Mouse (Mus musculus): Measurements from ENCODE around the gene Cst3. TPM values are rescaled to one million over a fixed set of nuclear protein-coding genes. Genes with fewer than 3 reads are reported as not detected.

Cst3 gene
- polyA plus RNA-seq (2014; fragmentation: Nextera tagmentation; extraction: Ambion mirVana): 548 and 591 TPM in 2 replicates

DNA sequence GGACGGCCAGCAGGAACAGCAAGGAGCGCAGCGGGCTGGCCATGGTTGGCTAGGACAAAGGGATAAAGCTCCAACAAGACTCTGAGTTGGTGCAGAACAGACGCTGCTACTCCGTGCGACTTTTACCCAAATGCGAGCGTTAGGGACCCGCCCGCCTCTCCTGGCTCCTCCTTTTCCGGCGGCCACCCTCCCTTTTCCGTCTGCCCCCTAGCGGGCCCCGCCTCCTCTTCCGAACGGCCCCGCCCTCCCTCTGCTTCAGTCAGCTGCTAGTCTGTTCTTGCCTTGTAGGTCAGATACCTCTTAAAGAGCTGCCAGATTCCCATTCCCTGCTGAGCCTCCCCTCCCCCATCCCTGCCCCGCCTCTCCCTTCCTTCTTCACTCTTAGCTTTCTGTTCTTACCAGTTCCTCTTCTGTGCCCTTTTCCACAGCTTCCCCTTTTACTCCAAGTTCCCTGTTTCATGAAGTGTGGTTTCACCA, at the start of gene Cst3:
Gene Cst3, minus strand, starts transcription at position 358 of the 477 bp plus-strand sequence.
- H3K4me3 ChIP-seq (ENCODE audit: low read depth, low read length): peak within 1 kb of the TSS; percentile 87
- ATAC-seq (ENCODE audit: low read depth): peak; percentile 97
- WGBS: 0% methylated on average over 11 of the region's 19 CpGs

DNA sequence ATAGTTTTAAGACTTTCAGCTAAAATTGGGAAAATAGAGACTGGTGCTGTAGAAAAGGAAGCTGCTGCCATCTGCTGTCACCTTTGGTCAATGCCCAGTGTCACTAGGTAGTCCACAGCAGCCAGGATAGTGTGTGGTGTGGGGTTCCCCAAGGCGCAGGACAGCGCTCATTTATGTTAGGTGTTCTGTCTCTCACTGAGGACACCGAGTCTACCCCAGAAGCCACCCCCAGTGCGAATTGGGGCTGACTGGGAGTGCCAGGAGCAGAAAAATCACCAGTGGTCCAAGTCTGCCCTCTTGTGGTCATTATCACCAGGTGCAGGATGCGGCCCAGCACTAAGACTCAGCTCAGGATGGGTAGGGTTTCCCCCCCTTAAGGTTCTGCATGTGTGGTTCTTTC, 26.8 kb upstream of the Cst3 start:
- peak; percentile 7 for DNase-seq (ENCODE audit: low spot score)
- Histone ChIP-seq H3K27ac (replicated peaks; ENCODE audit: low read depth, low read length) (no peak overlapping the region), H3K27me3 (replicated peaks; ENCODE audit: control insufficient read depth, insufficient read depth, low read length) (no peaks in the 10 kb centered on the region), H3K4me3 (ENCODE audit: low read depth, low read length) (no peak overlapping the region), H3K36me3 (ENCODE audit: control insufficient read depth, insufficient read depth, low read length) (no peaks in the 10 kb centered on the region), H3K4me1 (ENCODE audit: control insufficient read depth, insufficient read depth, low read length) (no peaks in the 10 kb centered on the region), H3K9ac (ENCODE audit: low read depth, low read length) (no peak overlapping the region), H3K4me2 (ENCODE audit: low read depth, low read length) (no peak overlapping the region), H3K9me3 (ENCODE audit: control insufficient read depth, low read length) (no peaks in the 10 kb centered on the region)
- WGBS: 11% methylated on average over 5 of the region's 5 CpGs
- ATAC-seq (ENCODE audit: low read depth): peak; percentile 50; the same call in 1 of the 2 replicates

More for the DNA sequence above, at the start of gene Cst3:
- no peaks in the 10 kb centered on the region for H3K9me3 ChIP-seq (ENCODE audit: control insufficient read depth, low read length)
- H3K9ac ChIP-seq (ENCODE audit: low read depth, low read length): peak within 1 kb of the TSS; percentile 81
- H3K4me1 ChIP-seq (ENCODE audit: control insufficient read depth, insufficient read depth, low read length): peaks cover 24% of the 10 kb centered on the region
- H3K27me3 ChIP-seq (replicated peaks; ENCODE audit: control insufficient read depth, insufficient read depth, low read length): no peaks in the 10 kb centered on the region
- H3K27ac ChIP-seq (replicated peaks; ENCODE audit: low read depth, low read length): peak within 1 kb of the TSS; percentile 89
- peak; percentile 93 for DNase-seq (ENCODE audit: low spot score)
- H3K4me2 ChIP-seq (ENCODE audit: low read depth, low read length): peak within 1 kb of the TSS; percentile 84
- H3K36me3 ChIP-seq (ENCODE audit: control insufficient read depth, insufficient read depth, low read length): peaks cover 21% of the 10 kb centered on the region

DNA sequence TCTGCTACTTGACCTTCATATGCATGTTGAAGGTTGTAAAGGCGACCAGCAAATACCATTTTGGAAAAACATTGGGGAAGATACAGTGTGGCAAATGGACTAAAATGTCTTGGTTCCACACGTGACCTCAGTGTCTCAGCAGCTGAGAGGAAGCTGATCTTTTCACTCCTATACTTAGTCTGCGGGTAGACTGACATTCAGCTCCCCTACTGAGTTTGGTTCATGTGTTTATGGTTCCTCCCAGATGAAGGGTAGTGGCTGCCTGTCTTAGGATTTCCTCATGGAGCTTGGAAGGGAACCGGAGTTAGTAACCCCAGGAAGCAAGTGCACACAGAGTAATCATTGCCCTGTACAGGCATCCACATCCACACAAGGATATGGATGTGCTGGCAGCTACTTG, 24.8 kb upstream of the Cst3 start:
- DNase-seq (ENCODE audit: low spot score): no peak
- WGBS: 54% methylated on average over 4 of the region's 4 CpGs

DNA sequence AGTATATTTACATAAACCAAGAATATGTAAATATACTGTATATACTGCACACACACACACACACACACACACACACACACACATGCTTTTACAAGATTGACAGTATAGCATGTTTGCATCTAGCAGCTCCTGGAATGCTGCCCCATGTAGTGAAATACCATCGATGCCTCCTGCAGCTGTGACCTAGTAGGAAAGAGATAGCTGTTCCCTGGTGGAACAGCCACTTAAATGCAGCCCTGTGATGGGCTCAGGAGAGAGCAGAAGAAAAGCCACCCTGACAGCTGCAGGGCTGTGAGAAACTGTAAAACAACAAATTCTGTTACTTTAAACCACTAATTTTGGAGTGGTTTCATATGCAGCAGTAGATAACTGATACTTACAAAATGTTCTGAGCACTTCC, 20.7 kb upstream of the Cst3 start:
- no peaks in the 10 kb centered on the region for H3K9me3 ChIP-seq (ENCODE audit: control insufficient read depth, low read length)
- H3K4me1 ChIP-seq (ENCODE audit: control insufficient read depth, insufficient read depth, low read length): no peaks in the 10 kb centered on the region
- no peak overlapping the region for H3K4me2 ChIP-seq (ENCODE audit: low read depth, low read length)
- H3K9ac ChIP-seq (ENCODE audit: low read depth, low read length): no peak overlapping the region
- H3K4me3 ChIP-seq (ENCODE audit: low read depth, low read length): no peak overlapping the region
- 0 out of 2 replicates have a peak overlapping the region, but pooled peaks have one; percentile 6 for H3K27ac ChIP-seq (replicated peaks; ENCODE audit: low read depth, low read length)
- ATAC-seq (ENCODE audit: low read depth): peak; percentile 90
- DNase-seq (ENCODE audit: low spot score): peak; percentile 79
- no peaks in the 10 kb centered on the region for H3K27me3 ChIP-seq (replicated peaks; ENCODE audit: control insufficient read depth, insufficient read depth, low read length)
- no peaks in the 10 kb centered on the region for H3K36me3 ChIP-seq (ENCODE audit: control insufficient read depth, insufficient read depth, low read length)
- WGBS: 43% methylated on average over 1 of the region's 1 CpGs

More for the DNA sequence above, 24.8 kb upstream of the Cst3 start:
- Histone ChIP-seq H3K4me1 (ENCODE audit: control insufficient read depth, insufficient read depth, low read length) (no peaks in the 10 kb centered on the region), H3K27me3 (replicated peaks; ENCODE audit: control insufficient read depth, insufficient read depth, low read length) (no peaks in the 10 kb centered on the region), H3K36me3 (ENCODE audit: control insufficient read depth, insufficient read depth, low read length) (no peaks in the 10 kb centered on the region), H3K4me2 (ENCODE audit: low read depth, low read length) (no peak overlapping the region), H3K4me3 (ENCODE audit: low read depth, low read length) (no peak overlapping the region), H3K9ac (ENCODE audit: low read depth, low read length) (no peak overlapping the region), H3K9me3 (ENCODE audit: control insufficient read depth, low read length) (no peaks in the 10 kb centered on the region), H3K27ac (replicated peaks; ENCODE audit: low read depth, low read length) (no peak overlapping the region)
- no peak for ATAC-seq (ENCODE audit: low read depth)

DNA sequence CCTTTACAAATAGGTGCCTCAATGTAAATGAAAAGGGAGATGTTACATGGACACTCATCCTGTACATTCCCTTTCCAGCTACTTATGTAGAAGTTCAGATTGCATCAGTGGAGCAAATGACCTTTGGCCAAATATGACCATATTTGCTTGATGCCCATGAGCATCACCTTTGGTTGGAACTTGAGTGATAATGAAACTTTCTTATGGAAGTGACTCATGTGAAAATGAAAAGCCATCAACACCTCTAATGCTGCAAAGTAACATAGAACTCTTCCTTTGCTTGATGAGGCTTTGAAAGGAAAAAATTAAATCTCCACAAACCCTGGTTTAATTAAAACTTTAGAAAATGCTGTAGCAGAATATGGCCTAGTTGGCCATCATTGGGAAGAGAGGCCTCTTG, 17.6 kb upstream of the Cst3 start:
- no peaks in the 10 kb centered on the region for H3K27me3 ChIP-seq (replicated peaks; ENCODE audit: control insufficient read depth, insufficient read depth, low read length)
- no peak overlapping the region for H3K4me3 ChIP-seq (ENCODE audit: low read depth, low read length)

DNA sequence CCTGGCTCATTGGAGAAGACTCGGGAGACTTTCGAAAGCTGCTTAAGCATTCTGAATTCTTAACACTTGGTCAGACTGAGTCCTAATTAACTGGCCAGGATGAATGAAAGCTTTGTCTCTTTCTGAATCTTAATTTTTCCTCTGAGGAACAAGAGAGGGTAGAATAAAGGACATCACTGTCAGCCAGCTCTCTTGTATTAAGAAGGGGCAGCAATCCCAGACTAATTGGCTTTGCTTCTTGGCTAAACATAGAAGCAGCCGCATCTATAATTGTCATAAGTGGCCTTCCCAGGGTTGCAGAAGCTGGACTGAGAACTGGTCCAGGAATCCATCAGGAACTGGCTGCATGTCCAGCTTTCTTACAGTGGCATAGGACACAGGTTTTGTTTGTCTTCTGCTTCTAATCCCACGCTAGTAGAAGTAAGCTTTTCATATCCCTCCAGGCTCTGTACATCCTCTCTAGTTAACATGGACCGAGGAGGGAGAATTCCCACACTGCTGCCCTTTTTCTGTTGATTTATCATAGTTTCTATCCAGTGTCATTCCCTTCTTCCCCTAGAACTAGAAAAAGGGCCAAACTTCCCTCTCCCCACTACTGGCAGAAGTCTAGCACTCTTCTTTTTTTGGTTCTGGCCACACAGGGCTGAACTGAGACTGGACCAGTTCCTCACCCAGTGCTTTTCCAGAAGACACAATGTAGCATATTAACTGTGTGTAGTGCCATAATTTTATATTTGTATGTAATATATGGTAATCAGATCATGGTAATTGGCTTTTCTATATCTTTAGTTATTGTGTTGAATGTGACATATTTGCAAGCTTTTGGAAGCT, 14.7 kb upstream of the Cst3 start:
- no peak overlapping the region for H3K9ac ChIP-seq (ENCODE audit: low read depth, low read length)
- DNase-seq (ENCODE audit: low spot score): peak; percentile 80
- no peaks in the 10 kb centered on the region for H3K36me3 ChIP-seq (ENCODE audit: control insufficient read depth, insufficient read depth, low read length)
- H3K27ac ChIP-seq (replicated peaks; ENCODE audit: low read depth, low read length): 0 out of 2 replicates have a peak overlapping the region, but pooled peaks have one; percentile 2
- no peak overlapping the region for H3K4me2 ChIP-seq (ENCODE audit: low read depth, low read length)
- WGBS: 28% methylated on average over 5 of the region's 5 CpGs
- H3K27me3 ChIP-seq (replicated peaks; ENCODE audit: control insufficient read depth, insufficient read depth, low read length): no peaks in the 10 kb centered on the region
- 0 out of 2 replicates have a peak, but pooled peaks cover 4% of the 10 kb centered on the region for H3K4me1 ChIP-seq (ENCODE audit: control insufficient read depth, insufficient read depth, low read length)
- H3K4me3 ChIP-seq (ENCODE audit: low read depth, low read length): no peak overlapping the region
- peak; percentile 78; the same call in 1 of the 2 replicates for ATAC-seq (ENCODE audit: low read depth)
- H3K9me3 ChIP-seq (ENCODE audit: control insufficient read depth, low read length): no peaks in the 10 kb centered on the region

More for the DNA sequence above, 17.6 kb upstream of the Cst3 start:
- no peak for ATAC-seq (ENCODE audit: low read depth)
- DNase-seq (ENCODE audit: low spot score): no peak
- Histone ChIP-seq H3K4me1 (ENCODE audit: control insufficient read depth, insufficient read depth, low read length) (0 out of 2 replicates have a peak, but pooled peaks cover 4% of the 10 kb centered on the region), H3K9ac (ENCODE audit: low read depth, low read length) (no peak overlapping the region), H3K9me3 (ENCODE audit: control insufficient read depth, low read length) (no peaks in the 10 kb centered on the region), H3K4me2 (ENCODE audit: low read depth, low read length) (no peak overlapping the region), H3K27ac (replicated peaks; ENCODE audit: low read depth, low read length) (no peak overlapping the region), H3K36me3 (ENCODE audit: control insufficient read depth, insufficient read depth, low read length) (no peaks in the 10 kb centered on the region)

DNA sequence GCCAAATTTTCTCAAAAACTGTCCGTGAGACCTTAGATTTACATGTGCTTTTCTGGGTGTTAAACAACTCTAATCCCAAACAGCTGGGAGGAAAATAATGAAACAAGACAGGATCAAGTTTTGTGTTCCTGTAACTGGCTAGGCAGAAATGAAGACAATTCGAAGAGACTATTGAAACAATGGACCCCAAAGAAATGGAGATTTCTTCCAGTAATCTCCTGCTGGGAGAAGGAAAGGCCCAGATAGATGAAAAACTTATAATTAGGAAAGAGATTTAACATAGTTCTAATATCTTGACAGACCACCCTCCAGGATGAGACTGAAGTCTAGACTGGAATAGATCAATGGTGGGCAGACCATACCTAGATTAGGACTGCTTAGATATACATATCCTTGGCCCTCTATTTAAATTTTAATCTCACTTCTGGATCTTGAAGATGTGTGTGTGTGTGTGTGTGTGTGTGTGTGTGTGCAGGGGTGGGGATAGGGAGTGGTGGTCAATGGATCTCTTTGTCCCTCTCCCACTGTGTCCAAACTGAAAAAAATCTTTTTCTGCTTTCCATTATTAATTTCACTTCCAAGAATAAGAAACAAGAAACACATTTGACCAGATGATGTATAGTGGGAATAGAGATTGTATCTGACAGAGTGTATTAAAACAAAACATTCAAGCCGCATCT, 14.0 kb upstream of the Cst3 start:
- no peak overlapping the region for H3K9ac ChIP-seq (ENCODE audit: low read depth, low read length)
- H3K4me3 ChIP-seq (ENCODE audit: low read depth, low read length): no peak overlapping the region
- H3K4me1 ChIP-seq (ENCODE audit: control insufficient read depth, insufficient read depth, low read length): 0 out of 2 replicates have a peak, but pooled peaks cover 4% of the 10 kb centered on the region
- no peak overlapping the region for H3K4me2 ChIP-seq (ENCODE audit: low read depth, low read length)
- DNase-seq (ENCODE audit: low spot score): no peak
- no peaks in the 10 kb centered on the region for H3K36me3 ChIP-seq (ENCODE audit: control insufficient read depth, insufficient read depth, low read length)
- 36% methylated on average over 3 of the region's 3 CpGs for WGBS
- peak overlapping the region; percentile 33; the same call in 1 of the 2 replicates for H3K27ac ChIP-seq (replicated peaks; ENCODE audit: low read depth, low read length)
- ATAC-seq (ENCODE audit: low read depth): peak; percentile 41; the same call in 1 of the 2 replicates
- no peaks in the 10 kb centered on the region for H3K27me3 ChIP-seq (replicated peaks; ENCODE audit: control insufficient read depth, insufficient read depth, low read length)
- H3K9me3 ChIP-seq (ENCODE audit: control insufficient read depth, low read length): no peaks in the 10 kb centered on the region

DNA sequence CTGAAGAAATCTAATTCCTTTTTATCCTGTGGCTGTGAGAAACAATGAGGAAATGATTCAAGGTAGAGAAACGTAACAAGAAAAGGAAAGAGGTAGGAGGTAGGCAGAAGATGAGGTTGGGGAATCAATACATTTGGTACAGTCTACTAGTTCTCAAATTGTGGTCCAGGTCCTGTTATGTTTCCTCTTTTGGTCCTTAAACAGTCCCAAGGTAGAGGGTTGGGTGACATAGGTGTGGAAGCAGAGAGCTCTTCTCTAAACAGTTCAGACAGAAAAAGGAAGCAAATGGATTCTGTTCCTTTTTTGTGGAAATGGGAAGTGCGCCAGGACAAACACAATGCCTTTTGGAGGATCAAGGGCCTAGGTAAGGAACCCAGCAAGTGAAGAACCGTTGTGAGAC, 13.4 kb upstream of the Cst3 start:
- H3K27me3 ChIP-seq (replicated peaks; ENCODE audit: control insufficient read depth, insufficient read depth, low read length): no peaks in the 10 kb centered on the region
- no peak for ATAC-seq (ENCODE audit: low read depth)
- H3K27ac ChIP-seq (replicated peaks; ENCODE audit: low read depth, low read length): 0 out of 2 replicates have a peak overlapping the region, but pooled peaks have one; percentile 33
- H3K4me1 ChIP-seq (ENCODE audit: control insufficient read depth, insufficient read depth, low read length): 0 out of 2 replicates have a peak, but pooled peaks cover 4% of the 10 kb centered on the region
- no peak overlapping the region for H3K4me3 ChIP-seq (ENCODE audit: low read depth, low read length)
- no peak overlapping the region for H3K4me2 ChIP-seq (ENCODE audit: low read depth, low read length)
- 71% methylated on average over 3 of the region's 3 CpGs for WGBS
- H3K36me3 ChIP-seq (ENCODE audit: control insufficient read depth, insufficient read depth, low read length): no peaks in the 10 kb centered on the region
- DNase-seq (ENCODE audit: low spot score): no peak
- no peak overlapping the region for H3K9ac ChIP-seq (ENCODE audit: low read depth, low read length)
- no peaks in the 10 kb centered on the region for H3K9me3 ChIP-seq (ENCODE audit: control insufficient read depth, low read length)
